Mouse (Mus musculus) Muller cell, postnatal 12 days (primary cell): Measurements from ENCODE around the gene Ankrd39.

Source experiments
- DNase-seq: peaks from one replicate; pipeline ENCODE4 v3.0.0-alpha.2; 2015; ENCODE audit errors: inconsistent ontology term

Gene Ankrd39

GRCm38 (mm10) chr1:36546888-36547471 lies at the start of gene Ankrd39:
Gene Ankrd39 (minus strand): TSS chr1:36547445.
- DNase-seq = peak; percentile 99

DNA sequence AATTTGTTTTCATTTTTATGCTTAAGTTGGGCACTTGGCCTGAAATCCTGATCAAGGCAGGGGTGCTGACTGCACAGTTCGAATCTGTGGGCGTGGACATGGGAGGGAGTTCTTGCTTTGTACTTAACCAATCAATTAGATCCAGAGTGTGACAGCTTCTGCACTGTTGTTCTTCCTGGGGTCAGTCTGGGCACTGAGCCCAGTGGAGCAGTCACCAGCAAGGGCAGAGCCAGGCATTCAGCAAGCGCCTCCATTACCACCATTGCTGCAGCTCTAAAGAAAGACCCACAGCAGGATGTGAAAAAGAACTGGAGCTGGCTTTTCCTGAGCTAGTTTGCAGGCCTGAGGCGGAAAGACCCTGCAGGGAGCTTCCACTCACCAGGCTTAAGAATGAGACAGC lies 48.9 kb upstream of the Ankrd39 start:
- DNase-seq = peak; percentile 88

- DNase-seq = no peak
Measured at GRCm38 (mm10) chr1:36595167-36595931, 48.1 kb upstream of the Ankrd39 start.

DNA sequence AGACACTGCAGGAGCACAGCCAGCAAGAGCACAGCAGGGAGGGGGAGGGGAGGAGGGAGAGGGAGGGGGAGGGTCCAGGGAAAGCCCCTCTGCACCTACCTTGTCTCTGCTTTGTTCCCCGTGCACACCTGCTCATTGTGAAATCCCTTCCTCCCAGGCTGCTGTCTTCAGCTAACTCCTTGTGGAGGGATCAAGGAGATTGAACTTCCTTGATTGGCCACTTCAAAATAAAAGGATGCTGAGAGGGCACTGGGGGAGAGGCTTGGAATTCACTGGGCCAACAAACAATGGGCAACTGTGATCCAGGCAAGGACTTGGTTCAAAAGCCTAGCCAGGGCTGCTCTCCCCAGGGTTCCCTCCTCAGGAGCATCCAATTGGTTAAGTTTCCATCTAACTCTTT lies 45.9 kb upstream of the Ankrd39 start:
- DNase-seq = no peak

GRCm38 (mm10) chr1:36591408-36591807 lies 44.2 kb upstream of the Ankrd39 start:
- DNase-seq = no peak

GRCm38 (mm10) chr1:36590664-36591063 lies 43.4 kb upstream of the Ankrd39 start:
- no peak for DNase-seq

DNA sequence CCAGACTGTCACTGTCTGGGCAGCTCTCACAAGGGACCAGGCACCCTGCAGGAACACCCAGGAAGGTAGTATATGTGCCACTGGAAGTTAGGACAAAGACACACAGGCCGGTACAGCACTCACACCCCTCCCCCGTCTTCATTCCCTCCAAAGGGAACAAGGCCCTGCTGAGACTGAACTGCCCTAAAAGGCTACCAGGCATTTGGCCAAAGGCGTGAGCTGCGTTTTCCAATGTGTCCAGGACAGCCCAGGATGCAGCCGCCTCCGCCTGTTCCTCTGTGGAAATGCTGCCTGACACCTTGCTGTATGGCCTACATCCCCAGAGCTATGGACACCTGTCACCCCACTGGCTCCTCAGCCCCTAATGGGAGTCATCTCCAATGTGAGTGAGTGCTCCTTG lies 42.2 kb upstream of the Ankrd39 start:
- DNase-seq = peak; percentile 50

- DNase-seq = peak; percentile 25
Measured at GRCm38 (mm10) chr1:36588476-36589450, 41.5 kb upstream of the Ankrd39 start.

DNA sequence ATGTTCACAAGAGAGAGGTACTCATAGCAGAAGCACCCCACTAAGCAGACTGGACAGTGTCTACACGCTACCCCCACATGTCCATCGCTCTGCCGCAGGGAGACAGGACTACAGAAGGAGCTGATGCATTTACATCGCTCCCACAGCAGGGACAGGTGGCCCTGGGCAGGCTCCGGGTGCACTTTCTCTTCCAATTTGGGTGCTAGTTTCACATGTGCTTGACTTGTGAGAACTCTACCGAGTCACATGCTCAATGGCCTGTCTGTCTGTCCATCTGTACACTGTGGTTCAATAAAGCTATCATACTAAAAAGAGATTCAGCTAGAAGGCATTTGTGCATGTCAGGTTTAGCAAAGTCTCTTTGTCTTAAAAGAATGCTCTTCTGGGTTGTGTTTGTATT lies 40.6 kb upstream of the Ankrd39 start:
- no peak for DNase-seq

DNA sequence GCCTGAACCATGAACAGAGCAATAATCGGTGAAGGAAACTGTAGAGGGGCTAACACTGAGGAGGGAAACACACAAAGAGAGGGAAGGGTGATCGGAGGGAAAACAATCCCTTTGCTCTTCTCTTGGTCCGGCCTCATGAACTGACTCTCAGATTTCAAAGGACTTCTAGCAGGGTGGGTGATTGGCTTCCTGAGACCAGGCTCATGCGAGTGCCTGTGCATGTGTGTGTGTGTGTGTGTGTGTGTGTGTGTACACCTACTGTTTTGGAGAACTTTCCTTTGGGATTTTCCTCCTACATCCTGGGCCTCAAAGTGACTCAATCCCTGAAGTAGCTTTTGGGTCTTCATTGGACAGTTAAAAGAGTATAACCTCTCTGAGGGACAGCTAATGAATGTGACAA lies 39.0 kb upstream of the Ankrd39 start:
- DNase-seq = no peak

GRCm38 (mm10) chr1:36583408-36584116 lies 36.3 kb upstream of the Ankrd39 start:
- no peak for DNase-seq

DNA sequence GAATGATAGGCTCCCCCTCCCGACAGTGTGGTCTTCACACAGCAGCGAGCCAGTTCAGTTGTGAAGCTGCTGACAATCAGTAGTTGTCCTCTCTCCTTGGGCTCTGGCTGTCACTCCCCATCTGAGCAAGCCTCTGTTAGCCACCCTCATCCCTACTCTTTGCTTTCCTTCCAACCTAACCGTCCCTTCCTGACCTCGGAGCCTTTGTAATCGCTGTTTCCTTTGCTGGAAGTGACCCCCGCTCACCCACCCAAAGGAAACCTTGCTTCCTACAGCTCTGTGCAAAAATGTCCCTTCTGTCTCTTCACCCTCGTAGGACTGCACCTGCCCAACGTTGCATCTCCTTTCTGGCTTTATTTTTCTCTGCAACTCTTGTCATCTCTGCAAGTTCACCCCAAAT lies 35.0 kb upstream of the Ankrd39 start:
- DNase-seq = no peak

DNA sequence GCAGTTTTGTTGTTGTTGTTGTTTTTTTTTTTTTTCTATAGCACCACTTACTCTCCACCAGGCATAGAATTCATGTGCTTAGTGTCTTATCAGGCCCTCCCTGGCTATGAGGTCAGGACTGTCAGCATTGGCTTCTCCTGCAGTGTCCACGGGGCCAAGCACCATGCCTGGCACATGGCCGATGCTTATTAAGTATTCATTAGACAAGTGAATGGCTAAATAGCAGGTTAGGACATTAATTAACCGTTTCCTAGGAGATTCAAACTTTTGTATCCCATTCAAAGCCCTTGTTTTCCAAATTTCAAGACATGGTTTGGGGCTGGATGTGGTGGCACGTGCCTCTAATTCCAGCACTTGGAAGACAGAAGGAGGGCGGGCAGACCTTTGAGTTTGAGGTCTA lies 34.0 kb upstream of the Ankrd39 start:
- DNase-seq = peak; percentile 38

DNA sequence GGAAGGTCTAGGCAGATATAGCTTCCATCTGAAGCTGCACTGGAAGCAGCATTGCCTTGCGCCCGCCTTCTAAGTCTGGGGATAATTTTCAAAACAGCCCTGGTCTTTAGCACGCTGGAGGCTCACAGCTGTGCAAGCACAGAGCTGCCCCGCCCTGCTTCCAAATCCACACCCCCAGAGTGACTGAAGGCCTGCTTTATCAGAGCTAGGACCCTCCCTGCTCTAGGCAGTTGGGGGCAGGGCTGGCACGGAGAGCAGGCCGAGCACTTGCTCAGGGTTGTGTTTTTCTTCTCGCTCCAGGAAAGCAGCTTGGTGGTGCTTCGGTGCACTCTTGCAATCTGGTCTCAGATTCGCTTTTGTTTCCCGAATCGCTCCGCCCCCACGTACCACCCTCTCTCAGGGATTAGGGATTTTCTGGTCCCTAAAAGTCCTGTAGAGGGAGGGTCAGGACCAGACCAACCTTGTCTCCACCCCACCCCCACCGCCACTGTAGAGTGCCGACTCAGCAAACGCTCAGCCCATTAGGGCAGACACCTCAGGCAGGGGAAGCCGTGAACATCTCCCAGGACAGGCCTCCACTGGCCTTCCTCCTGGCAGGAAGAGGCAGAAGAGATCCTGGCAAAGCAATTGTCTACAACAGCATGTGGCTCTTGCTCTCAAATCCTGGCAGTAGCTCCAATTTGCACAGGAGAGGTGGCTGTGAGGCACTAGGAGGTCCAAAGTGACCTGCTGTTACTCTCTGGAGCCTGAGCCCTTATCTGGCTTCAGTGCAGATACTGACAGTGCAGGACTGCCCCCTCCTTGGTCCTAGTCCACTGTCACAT lies 33.4 kb upstream of the Ankrd39 start:
- DNase-seq = peak; percentile 24

DNA sequence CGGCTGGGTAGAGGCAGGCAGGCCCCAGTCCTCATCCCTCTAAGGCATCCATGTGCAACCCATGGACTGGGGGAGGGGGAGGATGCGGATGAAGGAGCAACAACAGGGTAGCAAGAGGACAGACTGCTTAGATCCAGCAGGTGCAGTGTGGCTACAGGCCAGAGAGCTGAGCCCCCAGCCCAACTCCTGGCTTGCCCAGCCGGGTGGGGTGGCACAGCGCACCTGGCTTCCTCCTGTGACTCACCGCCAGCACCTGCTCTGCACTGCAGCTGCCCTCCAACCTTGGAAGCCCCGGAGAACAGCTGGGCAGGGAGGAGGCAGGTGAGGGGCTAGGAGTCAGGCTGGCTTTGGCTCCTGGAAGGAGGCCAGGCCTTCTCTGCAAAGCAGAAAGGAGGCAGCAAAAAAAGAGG lies 32.7 kb upstream of the Ankrd39 start:
- DNase-seq = no peak

- no peak for DNase-seq
Measured at GRCm38 (mm10) chr1:36576991-36577675, 29.9 kb upstream of the Ankrd39 start.

DNA sequence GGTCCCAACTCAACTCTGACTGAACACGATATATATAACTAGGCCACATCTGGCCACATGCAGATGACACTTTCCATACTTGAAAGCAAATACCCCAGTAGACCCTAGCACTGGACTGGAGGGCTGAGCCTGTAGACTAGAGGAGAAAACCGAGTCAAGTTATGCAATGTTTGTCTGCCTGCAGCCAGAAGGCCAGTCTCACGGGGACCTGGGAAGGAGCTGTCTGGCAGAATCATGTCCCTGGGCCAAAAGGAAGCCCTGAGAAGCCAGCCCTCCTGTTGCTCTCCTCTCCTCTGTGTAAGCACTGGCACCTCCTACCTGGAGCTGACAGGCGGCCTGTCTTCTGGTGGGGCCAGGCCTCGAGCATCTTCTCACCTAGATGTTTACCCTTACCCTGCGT lies 28.1 kb upstream of the Ankrd39 start:
- no peak for DNase-seq

GRCm38 (mm10) chr1:36574196-36574955 lies 27.1 kb upstream of the Ankrd39 start:
- no peak for DNase-seq

- no peak for DNase-seq
Measured at GRCm38 (mm10) chr1:36573524-36573923, 26.3 kb upstream of the Ankrd39 start.
